Mouse (Mus musculus) right cerebral cortex, postnatal 14 days (tissue): ENCODE results near the gene Xcr1.
A peak's percentile ranks its signal among the peaks of the same experiment; 100 is the strongest.

Source experiments
- DNase-seq: peaks from one replicate; pipeline ENCODE4 v3.0.0; 2022

Gene Xcr1

DNA sequence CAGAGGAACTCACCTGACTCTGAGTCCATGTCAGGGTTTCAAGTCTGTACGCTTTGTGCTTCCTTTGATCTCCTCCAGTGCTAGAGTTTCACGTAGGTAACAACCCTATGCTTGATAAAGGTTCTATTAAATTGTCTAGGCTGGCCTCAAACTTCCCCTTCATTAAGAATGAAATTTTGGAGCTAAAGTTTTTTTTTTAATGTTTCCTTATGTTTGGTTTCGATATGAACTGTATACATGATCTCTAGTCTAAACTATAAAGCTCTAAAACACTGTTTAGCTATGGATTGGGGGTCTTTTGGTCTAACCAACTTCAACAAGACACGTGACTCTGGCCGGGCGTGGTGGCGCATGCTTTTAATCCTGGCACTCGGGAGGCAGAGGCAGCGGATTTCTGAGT lies at the start of gene Xcr1:
TSS of gene Xcr1 (minus strand) at position 101 of the 400 bp plus-strand sequence.
- DNase-seq: no peak

DNA sequence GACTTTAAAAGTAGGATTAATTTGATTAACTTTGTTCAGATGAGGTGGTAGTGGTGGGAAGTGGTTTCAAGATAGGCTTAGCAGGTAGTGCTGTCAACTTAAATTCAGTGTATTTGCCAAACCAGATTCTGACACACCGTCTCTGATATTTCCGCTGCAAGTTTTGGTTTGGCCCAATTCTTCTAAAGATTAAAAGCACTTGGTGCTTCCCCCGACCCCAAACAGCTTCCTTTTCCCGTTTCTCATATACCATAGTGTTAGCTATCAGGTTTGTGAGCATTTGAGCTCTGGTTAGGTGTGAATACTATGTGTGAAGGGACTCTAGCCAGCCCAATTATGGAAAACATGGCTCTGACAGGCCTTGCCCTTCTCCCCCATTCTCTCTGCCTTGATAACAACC lies 10.2 kb upstream of the Xcr1 start:
- no peak for DNase-seq

DNA sequence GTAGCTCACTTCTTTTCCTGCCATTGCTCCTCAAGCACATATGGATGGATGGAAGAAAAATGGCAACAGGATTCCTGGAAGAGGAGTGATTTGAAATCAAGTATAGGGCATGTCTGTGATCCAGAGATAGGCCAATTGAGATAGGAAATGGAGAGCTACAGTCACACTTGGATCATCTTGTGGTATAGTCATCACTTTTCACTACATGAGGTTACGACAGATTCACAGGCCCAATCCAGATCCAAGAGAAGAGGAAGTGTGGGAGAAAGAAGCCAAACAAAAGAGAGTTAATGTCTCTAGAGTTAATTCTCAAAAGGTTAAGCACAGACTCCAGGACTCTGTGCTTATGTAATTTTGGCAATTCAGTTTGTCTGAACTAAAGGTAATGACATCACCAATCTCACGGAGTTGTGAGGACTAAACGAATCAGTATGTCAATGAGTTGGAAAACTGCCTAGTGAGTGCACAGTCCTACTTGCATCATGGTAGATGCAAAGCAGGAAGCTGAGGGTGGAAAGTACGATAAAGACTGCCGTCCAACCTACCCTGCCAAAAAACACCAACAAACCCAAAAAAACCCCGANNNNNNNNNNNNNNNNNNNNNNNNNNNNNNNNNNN lies 7.4 kb upstream of the Xcr1 start:
- no peak for DNase-seq

DNA sequence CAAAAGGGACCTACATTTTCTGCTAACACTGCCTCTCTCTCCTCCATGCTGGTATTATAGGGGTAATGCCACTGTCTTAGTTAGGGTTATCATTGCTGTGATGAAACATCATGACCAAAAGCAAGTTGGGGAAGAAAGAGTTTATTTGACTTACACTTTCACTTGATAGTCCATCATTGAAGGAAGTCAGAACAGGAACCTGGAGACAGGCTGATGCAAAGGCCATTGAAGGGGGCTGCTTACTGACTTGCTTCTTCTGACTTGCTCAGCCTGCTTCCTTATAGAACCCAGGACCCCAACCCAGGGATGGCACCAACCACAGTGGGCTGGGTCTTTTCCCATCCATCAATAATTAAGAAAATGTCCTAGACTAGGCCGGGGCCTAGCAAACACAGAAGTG lies 1.8 kb upstream of the Xcr1 start:
- no peak for DNase-seq

DNA sequence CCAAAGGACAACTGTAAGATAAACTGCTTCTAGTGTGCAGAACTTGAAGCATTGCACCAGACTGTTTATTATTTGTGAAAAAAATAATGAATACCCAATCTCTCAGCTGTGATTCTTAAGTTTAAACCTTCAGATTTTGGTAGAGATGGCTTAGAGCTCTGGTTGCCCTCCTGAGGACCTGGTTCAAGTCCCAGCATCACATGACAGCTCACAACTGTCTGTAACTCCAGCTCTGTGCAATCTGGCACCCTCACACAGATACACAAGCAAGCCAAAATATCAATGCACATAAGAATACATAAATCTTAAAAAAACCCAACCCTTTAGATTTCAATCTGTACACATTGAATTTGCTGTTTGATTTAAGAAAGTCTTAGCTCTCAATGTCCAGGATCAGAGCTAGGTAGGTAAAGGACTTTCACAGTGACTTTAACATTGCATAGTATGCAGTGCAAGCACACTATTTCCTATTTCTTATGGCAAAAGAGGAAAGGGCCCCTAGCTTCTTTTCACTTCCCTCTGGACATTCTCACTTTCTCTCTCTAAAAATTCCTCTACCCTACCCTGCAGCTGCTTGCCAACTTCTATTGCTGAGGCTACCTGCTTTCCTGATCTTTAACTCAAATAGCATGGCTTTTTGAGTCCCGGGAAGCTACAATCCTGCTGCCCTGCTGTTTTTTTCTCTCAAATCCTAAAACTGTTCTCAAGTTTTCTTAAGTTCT lies 1.2 kb upstream of the Xcr1 start:
- DNase-seq: no peak

DNA sequence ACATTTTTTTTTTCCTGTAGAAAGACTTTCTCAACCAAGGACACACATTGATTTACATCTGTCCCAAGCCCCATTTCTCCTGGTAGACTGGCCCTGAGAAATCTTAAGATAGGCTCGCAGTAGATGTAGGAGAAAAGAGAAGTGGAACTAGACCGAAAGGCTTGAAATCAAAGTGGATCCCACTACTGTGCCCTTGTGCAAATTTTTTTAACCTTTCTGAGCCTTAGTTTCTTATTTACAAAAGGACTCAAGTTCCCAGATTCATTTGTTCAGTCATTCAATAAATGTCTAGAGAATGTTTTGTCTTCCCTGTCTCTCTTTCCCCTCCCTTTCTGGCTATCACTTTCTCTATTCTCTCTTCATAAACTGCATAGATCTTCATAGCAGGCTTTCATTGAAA lies 5.0 kb downstream of the Xcr1 start:
- DNase-seq: no peak

DNA sequence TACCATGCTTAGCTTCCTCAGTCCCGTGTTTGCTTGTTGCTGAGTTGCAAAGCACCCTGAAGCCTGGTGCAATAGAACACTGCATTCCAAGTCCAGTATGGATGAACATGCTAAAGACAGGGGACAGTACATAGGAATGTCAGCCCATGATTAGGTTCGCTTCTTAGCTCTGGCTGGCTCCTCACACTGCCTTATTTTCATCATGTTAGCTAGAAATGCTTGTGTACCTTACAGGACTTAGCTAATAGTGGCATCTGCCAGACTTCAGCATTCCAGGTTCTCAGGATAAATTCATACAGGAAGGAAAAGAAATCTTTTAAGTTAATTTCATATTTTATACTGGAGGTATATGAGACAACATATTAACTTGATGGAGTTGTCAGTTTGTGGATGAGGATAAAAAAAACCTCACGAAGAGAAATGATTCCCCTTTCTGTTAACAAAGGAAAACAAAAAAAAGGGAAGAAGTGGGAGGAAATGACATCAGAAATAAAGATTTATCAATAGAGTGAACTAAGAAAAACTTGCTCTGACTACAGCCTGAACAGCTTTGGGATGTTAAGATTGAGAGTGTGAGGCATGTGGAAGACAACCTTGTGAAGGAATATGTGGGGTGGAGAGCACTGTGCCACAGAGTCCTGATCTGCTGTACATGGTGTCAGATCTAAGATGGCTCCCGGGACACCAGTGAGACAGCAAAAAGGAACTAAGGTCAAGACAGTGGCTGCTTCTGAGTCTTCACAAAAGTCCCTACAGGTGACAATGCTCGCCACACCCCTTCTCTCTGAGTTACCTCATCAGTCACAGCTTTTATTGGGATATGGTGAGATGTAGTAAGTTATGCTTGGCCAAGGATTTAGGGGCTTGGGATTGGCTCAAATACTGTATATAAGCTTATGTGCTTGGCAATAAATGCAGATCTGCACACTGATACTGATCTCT lies 9.1 kb downstream of the Xcr1 start:
- DNase-seq: no peak

DNA sequence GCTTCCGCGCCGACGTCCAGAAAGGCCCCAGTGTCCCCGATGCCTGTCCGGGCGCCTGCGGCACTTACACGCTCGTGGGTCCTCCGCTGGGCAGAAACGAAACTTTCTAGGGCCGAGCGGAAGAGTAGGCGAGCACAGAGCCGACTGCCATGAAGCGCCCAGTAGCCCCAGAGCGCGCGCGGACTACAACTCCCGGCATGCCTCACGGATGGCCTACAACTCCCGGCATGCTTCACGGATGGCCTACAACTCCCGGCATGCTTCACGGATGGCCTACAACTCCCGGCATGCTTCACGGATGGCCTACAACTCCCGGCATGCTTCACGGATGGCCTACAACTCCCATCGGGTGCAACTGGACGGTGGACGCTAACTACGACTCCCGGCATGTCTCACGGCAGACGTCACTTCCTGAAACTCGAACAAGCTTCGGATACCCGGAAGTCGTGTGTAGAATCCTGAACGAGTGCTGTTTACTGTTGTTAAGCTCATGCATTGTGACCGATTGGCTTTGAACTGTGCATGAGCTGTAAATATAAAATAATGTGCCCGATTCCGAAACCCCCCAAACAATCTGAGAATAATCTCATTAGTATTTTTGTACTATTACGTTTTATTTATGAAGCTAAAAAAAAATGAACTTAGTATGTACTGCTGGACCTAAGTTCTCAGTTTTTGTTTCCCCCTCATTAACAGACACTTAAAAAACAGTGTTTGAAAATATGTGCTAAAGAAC lies 9.9 kb downstream of the Xcr1 start, which contains the start of gene Fyco1:
TSS of gene Fyco1 (minus strand) at position 187 of the 736 bp plus-strand sequence.
- peak; percentile 90 for DNase-seq

DNA sequence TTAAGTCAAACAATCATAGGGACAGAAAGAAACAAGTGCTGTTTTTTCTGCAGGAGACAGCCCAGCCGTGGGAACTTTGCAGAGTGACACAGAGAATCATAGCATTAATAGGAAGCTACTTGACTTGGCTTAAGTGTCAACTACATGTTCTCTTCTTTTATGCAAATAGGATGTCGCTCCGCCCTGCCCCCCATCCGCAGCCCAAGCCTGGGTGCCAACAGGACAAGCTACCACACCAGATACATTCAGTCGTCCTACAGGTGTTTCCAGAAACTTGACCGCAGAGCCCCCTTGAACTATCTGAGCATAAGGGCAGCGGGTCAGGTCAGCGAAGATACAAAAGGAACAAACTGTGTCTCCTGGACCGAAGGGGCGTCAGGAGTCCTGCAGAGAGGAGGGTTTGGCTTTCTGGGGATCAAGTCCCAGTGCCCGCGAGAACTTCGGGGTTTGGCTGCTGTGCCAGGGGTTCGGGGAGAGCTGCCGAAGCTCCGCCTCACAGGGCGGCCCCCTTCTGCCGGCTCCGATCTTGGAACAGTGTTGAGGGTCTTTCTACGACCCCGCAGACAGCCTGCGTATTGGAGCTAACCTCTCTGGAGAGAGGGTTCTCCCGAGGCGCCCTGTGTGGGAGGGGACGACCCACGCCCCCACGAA lies 10.6 kb downstream of the Xcr1 start:
- DNase-seq: peak; percentile 38

DNA sequence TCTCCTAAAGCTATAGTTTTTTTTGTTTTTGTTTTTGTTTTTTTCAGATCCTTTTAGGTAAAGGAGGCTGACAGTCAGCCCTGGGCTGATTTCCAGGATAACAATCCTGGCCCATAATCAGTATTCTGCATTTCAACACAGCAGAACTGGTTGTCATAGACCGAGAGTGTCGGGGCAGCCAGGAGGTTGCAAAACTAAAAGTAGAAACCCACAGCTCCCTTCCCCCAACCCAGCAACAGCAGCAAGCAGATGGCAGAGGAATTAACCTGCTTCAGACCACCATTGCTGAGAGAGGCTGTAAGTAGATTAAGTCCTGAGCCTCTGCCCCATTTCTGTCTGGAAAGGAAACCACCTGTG lies 11.1 kb downstream of the Xcr1 start:
- no peak for DNase-seq

DNA sequence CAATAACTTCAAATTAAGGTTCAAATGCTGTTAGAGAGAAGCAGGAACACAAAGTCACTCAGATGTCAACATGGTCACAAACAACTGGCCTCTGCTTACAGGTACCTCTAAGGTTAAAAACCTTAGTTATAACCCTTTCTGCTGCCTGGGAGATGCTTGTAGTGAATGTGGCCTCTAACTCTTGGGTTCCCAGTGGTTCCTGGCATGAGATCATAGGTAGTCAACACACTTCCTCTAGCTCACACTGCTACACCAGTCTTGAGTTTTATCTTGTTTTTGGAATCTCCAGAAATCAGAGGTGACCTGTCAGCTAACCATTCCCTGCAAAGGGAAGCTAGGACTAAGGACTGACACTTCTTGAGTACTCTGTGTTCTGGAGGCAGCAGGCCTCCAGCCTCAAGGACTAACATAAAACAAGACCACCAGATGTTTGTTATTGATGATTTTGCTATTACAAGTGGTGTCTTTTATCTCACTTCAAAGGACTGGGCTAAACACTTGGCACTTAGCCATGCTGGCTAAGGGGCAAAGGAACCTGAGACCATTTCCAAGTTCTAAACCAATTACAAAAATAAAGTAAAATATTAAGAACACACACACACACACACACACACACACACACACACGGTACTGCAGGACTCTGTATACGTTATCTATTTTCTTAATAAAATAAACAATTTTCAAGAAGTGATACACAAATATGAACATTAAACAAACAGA lies 11.7 kb downstream of the Xcr1 start:
- no peak for DNase-seq

DNA sequence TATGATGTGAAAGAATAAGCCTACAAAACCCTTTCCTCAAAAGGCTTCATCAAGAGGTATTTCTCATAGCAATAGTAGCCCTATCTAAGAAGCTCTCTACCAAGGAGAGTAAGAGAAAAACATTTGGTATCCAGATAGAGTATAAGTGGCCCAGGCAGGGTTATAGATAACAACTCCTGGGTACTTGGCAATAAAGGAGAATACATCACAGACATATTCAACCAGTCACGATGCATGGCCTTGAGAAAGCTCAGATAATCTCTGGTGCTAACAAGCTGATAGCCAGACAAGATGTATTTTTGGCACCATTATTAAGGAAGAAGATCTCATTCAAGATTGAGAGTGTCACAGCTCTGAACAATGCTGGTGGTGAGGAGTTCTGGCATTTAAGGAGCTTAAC lies 15.3 kb downstream of the Xcr1 start:
- DNase-seq: no peak

DNA sequence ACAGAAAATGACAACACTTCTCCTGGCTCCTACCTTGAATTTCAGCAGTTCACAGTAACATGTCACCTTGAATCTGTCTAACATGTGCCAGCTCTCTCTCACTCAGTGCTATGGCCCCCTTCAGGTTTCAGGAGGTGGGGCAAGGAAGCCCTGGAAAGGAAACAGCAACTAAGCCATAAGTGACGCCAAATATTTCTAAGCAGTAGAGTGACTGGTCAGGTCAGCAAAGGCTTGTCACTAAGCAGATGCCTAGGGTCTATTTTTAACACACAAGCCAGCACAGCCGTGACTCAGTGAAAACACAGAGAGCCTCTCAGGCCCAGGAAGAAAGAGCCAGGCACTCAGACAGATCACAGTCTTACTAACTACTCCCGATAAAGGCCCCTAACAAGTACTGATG lies 16.7 kb downstream of the Xcr1 start:
- no peak for DNase-seq

DNA sequence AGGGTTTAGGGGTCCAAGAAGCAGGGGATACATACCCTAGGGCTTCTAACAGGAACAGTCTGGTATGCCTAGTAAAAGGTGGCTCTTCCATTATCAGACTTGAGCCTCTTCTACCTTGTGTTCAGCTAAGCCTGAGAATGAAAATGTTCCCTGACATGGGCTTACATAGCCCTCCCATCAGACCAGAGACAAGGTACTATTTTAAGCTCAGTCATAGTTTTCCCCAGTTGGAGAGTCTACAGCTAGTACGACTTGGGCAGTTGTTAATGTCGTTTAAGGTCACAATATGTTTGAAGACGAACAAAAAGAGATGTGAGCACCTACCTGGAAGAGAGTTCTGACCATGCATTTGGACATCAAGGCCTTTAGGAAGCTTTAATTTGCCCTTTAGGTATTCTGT lies 17.4 kb downstream of the Xcr1 start:
- DNase-seq: no peak

DNA sequence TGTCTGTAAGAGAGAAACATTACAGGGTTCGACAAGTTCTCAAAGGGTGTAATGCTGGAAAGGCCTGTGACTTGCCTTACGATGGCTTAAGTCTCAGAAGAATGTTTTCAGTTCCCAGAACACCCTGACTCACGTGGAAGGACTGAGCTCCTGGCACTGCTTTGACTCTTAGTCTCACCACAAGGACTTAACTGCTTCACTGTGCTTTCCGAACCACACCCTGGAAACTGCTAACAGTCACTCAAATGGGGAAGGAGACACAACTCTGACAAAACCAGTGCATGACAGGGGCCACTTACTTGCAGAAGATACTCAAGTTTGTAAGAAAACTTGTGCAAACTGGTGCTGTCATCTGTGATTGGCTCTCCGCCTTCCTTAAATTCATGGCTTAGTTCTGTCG lies 21.6 kb downstream of the Xcr1 start:
- DNase-seq: no peak

DNA sequence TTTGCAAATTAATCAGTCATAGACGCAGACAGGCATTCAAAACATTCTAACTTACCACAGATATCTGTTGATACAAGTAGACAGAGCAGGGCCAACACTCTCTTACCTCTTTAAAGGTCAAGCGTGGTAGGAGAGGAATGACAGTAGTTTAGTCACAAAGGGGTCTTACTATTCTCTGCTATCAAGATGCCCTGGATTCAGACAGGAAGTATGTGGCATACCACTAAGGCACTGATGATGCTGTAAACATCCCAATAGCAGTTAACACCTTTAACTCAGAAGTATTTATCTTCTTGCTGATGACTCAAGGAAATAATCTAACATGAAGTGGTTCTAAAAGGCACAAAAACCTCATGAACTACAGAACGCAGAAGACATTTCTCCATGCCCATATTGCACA lies 26.0 kb downstream of the Xcr1 start:
- no peak for DNase-seq

DNA sequence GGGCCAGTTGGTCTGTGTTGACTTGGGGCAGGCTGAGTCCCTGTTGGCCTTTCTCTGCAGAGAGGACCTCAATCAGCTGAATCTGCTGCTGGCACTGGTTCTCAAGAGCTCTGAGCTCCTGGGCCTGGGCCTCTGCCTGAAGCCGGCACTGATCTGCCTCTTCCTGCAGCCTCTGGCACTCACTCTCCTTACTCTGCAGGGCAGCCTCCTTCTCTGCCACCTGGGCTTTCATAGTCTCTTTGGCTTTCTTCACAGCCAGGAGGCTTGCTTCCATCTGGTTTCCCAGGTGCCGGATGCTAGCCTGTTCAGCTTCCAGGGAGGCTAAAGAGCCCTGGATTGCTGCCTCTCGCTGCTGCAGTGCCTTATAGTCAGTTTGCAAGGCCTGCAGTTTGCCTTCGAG lies 32.9 kb downstream of the Xcr1 start:
- DNase-seq: no peak

DNA sequence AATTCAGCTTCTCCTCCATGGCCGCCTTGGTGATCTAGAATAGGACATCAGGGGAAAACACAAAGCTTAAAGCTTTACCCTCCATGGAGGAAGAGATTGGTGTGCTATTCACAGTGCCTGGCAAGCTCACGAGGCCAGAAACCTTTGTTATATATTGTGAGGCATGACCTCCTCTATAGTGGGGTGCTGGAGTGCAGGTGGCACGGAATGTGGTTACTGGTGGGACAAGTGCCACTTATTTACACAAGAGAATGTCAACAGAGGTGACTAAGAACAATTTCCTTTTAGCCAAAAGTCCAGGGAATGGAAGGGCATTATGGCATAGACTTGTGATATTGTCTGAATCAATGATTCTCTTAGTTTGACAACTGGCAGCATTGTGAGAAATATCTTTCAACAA lies 35.2 kb downstream of the Xcr1 start:
- no peak for DNase-seq

DNA sequence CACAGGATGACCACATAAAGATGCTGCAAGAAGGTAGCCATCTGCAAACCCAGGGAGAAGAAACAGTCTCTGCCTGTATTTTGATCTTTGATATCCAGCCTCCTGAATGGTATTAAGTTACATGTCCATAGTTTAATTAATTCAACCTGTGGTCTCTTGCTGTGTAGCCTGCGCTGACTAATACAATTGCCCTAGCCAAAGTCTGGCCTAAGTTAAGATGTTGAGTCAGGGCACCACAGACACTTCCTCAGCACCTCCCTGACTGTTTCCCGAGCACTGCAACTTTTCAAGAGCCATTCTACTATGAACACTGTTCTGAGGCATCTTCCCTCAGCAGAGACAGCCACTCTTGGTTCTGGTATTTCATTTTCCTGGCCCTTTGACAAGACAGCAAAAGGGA lies 43.2 kb downstream of the Xcr1 start:
- DNase-seq: no peak

DNA sequence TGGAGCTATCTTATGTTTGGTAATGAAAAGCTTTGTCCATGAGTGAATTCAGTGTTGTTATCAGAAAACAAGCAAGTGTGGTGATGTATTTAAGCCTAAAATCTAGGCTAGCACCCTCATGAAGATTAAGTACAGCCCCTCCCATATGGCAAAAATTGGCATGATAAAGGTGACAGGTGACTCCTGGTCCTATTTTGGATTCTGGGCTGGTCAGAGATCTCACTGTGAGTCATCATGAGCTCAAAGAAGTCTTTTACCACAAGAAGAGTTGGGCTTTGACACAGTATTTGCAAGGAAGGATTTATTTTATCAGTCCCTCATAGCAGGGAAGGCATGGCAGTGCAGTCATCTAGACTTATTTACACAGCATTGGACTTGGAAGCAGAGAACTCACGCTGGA lies 45.8 kb downstream of the Xcr1 start:
- no peak for DNase-seq

DNA sequence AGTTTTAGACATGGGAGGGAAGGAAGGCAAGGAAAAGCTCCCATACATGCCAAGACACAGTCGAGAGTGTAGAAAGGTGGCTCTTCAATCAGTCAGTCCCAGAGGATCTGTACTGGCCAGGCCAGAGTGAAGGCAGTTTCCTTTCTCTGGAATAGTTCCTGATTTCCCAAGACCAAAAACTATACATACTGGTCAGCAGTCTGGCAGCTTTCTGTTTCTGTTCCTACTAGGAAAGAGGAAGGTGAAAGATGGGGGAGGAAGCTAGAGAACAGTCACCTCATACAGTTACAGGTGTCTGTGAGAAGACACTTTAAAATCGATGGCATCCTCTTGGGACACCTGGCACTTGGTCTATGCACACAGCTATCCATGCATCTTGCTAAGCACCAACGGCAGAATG lies 46.4 kb downstream of the Xcr1 start:
- no peak for DNase-seq

DNA sequence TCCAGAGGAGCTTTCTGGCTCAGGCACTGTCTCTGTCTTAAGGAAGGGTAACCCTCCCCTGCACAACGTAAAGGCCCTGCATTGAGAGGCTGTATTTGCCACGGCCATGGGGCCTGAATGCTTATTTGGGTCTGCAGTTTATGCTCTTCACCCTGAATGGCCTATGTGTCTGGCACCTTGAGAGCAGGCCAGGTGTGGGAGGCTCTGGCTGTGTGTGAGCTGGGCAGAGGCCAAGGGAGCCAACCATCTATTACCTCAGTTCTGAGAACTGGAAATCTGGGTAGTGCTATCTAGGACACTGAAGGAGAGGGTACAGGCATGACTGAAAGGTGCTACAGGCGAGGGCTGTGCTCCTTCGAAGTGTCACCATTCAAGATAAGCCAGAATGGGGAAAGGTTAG lies 47.0 kb downstream of the Xcr1 start:
- no peak for DNase-seq
